Mouse (Mus musculus): ENCODE results near the gene Eif2ak3.

Eif2ak3 gene

GRCm38 (mm10) chr6:70909572-70909971 is 65.3 kb downstream of the Eif2ak3 start:
- no peak for DNase-seq

- DNase-seq: no peak
Observed at GRCm38 (mm10) chr6:70910285-70910684, 66.0 kb downstream of the Eif2ak3 start.

GRCm38 (mm10) chr6:70911668-70912395 is 67.5 kb downstream of the Eif2ak3 start:
- peak; percentile 63 for DNase-seq

GRCm38 (mm10) chr6:70912396-70912765 is 68.1 kb downstream of the Eif2ak3 start:
- no peak for DNase-seq

- DNase-seq: no peak
Observed at GRCm38 (mm10) chr6:70918827-70919226, 74.5 kb downstream of the Eif2ak3 start, which contains the start of gene Tex37. Gene Tex37, minus strand, starts transcription at chr6:70918927.

GRCm38 (mm10) chr6:70921274-70922074 is 77.2 kb downstream of the Eif2ak3 start:
- DNase-seq: no peak

GRCm38 (mm10) chr6:70931801-70932200 is 87.5 kb downstream of the Eif2ak3 start:
- DNase-seq: no peak

GRCm38 (mm10) chr6:70953274-70953673 is 109.0 kb downstream of the Eif2ak3 start:
- no peak for DNase-seq

GRCm38 (mm10) chr6:70954040-70954439 is 109.7 kb downstream of the Eif2ak3 start:
- DNase-seq: no peak
